Mouse (Mus musculus): Measurements from ENCODE around the gene Prss57. TPM values are rescaled to one million over a fixed set of nuclear protein-coding genes. Genes with fewer than 3 reads are reported as not detected.

Gene Prss57
- total and polyA plus RNA-seq, 3 experiments: 0.08 TPM; not detected in 2

- TF ChIP-seq POLR2A (IDR thresholded peaks at IDR 0.05; ENCODE audit: insufficient read depth, low read depth, low read length) (no peak), CTCF (IDR thresholded peaks at IDR 0.05) (peak; percentile 95), EP300 (IDR thresholded peaks at IDR 0.05; ENCODE audit: insufficient read depth, low read depth, low read length) (no peak)
- DNase-seq: peak; percentile 89 to 92
- peak within 1 kb of the TSS; percentile 67 for H3K4me3 ChIP-seq
- peaks cover 3% of the 10 kb centered on the region; the same call in 1 of the 2 replicates for H3K36me3 ChIP-seq (ENCODE audit: control insufficient read depth, insufficient read depth, low read length)
- WGBS: 5% methylated on average over 50 of the region's 51 CpGs
- peak within 1 kb of the TSS; percentile 92 for H3K9ac ChIP-seq (ENCODE audit: low read depth, low read length)
- intact Hi-C loops (cut with DNase I): loop anchor here (1.0 kb wide), 1 partner anchor 19 kb away; no protein-coding TSS in a partner anchor
- no peaks in the 10 kb centered on the region for H3K27me3 ChIP-seq (ENCODE audit: control insufficient read depth, insufficient read depth, low read length)
- peaks cover 17% of the 10 kb centered on the region for H3K4me1 ChIP-seq (ENCODE audit: control insufficient read depth, insufficient read depth, low read length)
- no peaks in the 10 kb centered on the region for H3K79me2 ChIP-seq (replicated peaks; ENCODE audit: control insufficient read depth, insufficient read depth, low read length)
- peak within 1 kb of the TSS; percentile 97 for H3K27ac ChIP-seq
Observed at GRCm38 (mm10) chr10:79793051-79793737, 2.4 kb upstream of the Prss57 start, which contains the start of gene Palm. Gene Palm (plus strand): TSS chr10:79793572.

- Histone ChIP-seq H3K79me2 (replicated peaks; ENCODE audit: control insufficient read depth, insufficient read depth, low read length) (no peaks in the 10 kb centered on the region), H3K4me3 (no peak overlapping the region), H3K27me3 (ENCODE audit: control insufficient read depth, insufficient read depth, low read length) (no peaks in the 10 kb centered on the region), H3K4me1 (ENCODE audit: control insufficient read depth, insufficient read depth, low read length) (peaks cover 11% of the 10 kb centered on the region), H3K9ac (ENCODE audit: low read depth, low read length) (no peak overlapping the region), H3K36me3 (ENCODE audit: control insufficient read depth, insufficient read depth, low read length) (peaks cover 3% of the 10 kb centered on the region; the same call in 1 of the 2 replicates), H3K27ac (peak overlapping the region; percentile 97)
- DNase-seq: no peak
- TF ChIP-seq POLR2A (IDR thresholded peaks at IDR 0.05; ENCODE audit: insufficient read depth, low read depth, low read length) (no peak), EP300 (IDR thresholded peaks at IDR 0.05; ENCODE audit: insufficient read depth, low read depth, low read length) (no peak), CTCF (IDR thresholded peaks at IDR 0.05) (no peak)
- 82% methylated on average over 5 of the region's 5 CpGs for WGBS
- intact Hi-C loops (cut with DNase I): loop anchor here (1.0 kb wide), 1 partner anchor 20 kb away; no protein-coding TSS in a partner anchor
Observed at GRCm38 (mm10) chr10:79792339-79793040, 1.7 kb upstream of the Prss57 start.

GRCm38 (mm10) chr10:79789581-79789980 is 1.2 kb downstream of the Prss57 start:
- Histone ChIP-seq H3K4me3 (no peak overlapping the region), H3K4me1 (ENCODE audit: control insufficient read depth, insufficient read depth, low read length) (peaks cover 4% of the 10 kb centered on the region; the same call in 1 of the 2 replicates), H3K79me2 (replicated peaks; ENCODE audit: control insufficient read depth, insufficient read depth, low read length) (no peaks in the 10 kb centered on the region), H3K27ac (no peak overlapping the region), H3K36me3 (ENCODE audit: control insufficient read depth, insufficient read depth, low read length) (no peaks in the 10 kb centered on the region), H3K27me3 (ENCODE audit: control insufficient read depth, insufficient read depth, low read length) (no peaks in the 10 kb centered on the region), H3K9ac (ENCODE audit: low read depth, low read length) (no peak overlapping the region)
- DNase-seq: no peak
- WGBS: 80% methylated on average over 2 of the region's 2 CpGs
- TF ChIP-seq CTCF (IDR thresholded peaks at IDR 0.05) (no peak), POLR2A (IDR thresholded peaks at IDR 0.05; ENCODE audit: insufficient read depth, low read depth, low read length) (no peak), EP300 (IDR thresholded peaks at IDR 0.05; ENCODE audit: insufficient read depth, low read depth, low read length) (no peak)
- intact Hi-C loops (cut with DNase I): loop anchor here (2.0 kb wide), 1 partner anchor 95 kb away; no protein-coding TSS in a partner anchor

DNA sequence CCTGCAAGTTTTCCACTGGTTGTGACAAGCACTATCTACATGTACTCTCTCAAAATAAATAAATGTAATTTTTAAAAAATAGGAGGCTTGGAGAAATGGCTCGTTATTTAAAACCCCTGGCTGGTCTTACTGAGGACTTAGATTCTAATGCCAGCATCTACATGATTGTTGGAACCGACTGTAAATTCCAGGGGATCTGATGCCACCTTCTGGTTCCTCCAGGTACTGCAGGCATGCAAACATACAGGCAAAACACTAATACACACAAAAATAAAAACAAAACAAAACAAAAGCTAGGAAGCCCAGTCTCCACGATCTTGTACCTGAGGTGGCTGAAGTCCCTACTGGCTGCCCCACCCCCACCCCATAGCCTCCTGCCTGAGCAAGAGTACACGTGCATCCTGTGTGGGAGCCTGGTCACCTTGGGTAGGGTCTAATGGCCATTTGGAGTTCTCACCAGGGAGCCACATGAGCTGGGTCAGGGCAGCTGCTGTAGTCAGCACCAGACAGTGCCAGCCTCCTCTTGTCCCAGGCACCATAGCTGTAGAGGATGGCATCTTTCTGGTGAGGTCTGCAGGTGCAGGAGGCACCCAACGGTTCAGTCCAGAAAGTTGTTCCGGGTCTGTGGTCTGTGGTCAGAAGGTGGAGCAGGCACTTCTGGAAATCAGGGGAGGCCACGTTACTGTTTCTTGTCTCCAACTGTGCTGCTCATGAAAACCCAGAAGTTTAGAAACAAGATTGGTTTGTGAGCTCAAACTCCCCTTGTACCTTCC is 2.2 kb downstream of the Prss57 start:
- no peaks in the 10 kb centered on the region for H3K79me2 ChIP-seq (replicated peaks; ENCODE audit: control insufficient read depth, insufficient read depth, low read length)
- no peak for TF ChIP-seq CTCF (IDR thresholded peaks at IDR 0.05)
- 0 out of 2 replicates have a peak, but pooled peaks have one; percentile 22 for TF ChIP-seq EP300 (IDR thresholded peaks at IDR 0.05; ENCODE audit: insufficient read depth, low read depth, low read length)
- no peak overlapping the region for H3K9ac ChIP-seq (ENCODE audit: low read depth, low read length)
- no peaks in the 10 kb centered on the region for H3K36me3 ChIP-seq (ENCODE audit: control insufficient read depth, insufficient read depth, low read length)
- no peak overlapping the region for H3K4me3 ChIP-seq
- intact Hi-C loops (cut with DNase I): loop anchor here (1.0 to 2.0 kb wide), 2 partner anchors 20 to 94 kb away; no protein-coding TSS in a partner anchor
- H3K27me3 ChIP-seq (ENCODE audit: control insufficient read depth, insufficient read depth, low read length): no peaks in the 10 kb centered on the region
- H3K4me1 ChIP-seq (ENCODE audit: control insufficient read depth, insufficient read depth, low read length): peaks cover 4% of the 10 kb centered on the region; the same call in 1 of the 2 replicates
- peak; percentile 67 to 86 for DNase-seq
- WGBS: 33% methylated on average over 7 of the region's 7 CpGs
- no peak overlapping the region for H3K27ac ChIP-seq

DNA sequence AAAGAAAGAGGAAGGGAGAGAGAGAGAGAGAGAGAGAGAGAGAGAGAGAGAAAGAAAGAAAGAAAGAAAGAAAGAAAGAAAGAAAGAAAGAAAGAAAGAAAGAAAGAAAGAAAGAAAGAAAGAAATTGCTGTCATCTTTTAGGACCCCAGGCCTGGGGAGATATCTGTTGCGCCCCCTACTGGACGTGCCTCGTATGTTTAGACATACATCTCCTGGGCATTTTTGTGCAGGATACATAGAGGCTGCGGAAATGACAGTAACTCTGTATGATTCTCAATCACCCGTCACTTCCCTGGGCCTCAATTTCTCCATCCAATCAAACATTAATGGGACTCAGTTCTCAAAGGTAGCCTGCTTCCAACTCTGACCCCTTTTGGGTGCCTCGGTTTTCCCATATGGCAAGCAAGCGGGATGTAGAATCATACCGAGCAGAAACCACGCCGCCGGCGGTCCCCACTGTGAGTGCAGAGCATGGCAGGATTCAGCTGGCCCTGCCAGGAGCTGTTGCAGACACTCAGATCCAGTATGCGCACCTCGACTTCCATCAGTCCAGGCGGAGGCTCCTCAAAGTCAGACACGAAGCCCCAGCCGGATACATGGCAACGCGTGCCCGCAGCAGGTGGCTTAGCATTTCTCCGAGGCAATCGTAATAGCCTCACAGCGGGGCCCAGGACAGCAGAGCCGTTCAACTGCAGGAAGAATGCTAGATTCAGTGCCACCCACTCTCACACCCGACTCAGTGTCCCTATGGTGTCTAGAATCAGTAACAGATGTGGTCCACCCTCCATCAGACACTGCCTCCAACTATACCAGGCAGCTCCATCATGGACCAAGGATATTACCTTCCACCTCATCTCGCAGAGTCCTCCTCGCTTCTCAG is 6.6 kb downstream of the Prss57 start:
- Histone ChIP-seq H3K27ac (no peak overlapping the region), H3K4me3 (no peak overlapping the region), H3K4me1 (ENCODE audit: control insufficient read depth, insufficient read depth, low read length) (peaks cover 4% of the 10 kb centered on the region), H3K9ac (ENCODE audit: low read depth, low read length) (no peak overlapping the region), H3K36me3 (ENCODE audit: control insufficient read depth, insufficient read depth, low read length) (no peaks in the 10 kb centered on the region), H3K79me2 (replicated peaks; ENCODE audit: control insufficient read depth, insufficient read depth, low read length) (no peaks in the 10 kb centered on the region), H3K27me3 (ENCODE audit: control insufficient read depth, insufficient read depth, low read length) (no peaks in the 10 kb centered on the region)
- TF ChIP-seq CTCF (IDR thresholded peaks at IDR 0.05) (peak; percentile 66), EP300 (IDR thresholded peaks at IDR 0.05; ENCODE audit: insufficient read depth, low read depth, low read length) (no peak), POLR2A (IDR thresholded peaks at IDR 0.05; ENCODE audit: insufficient read depth, low read depth, low read length) (no peak)
- intact Hi-C loops (cut with DNase I): loop anchor here (5.0 kb wide), 2 partner anchors 33 to 77 kb away; no protein-coding TSS in a partner anchor
- no peak for DNase-seq
- 52% methylated on average over 27 of the region's 27 CpGs for WGBS
